Mouse (Mus musculus): ENCODE measurements at regions not wholly inside any gene's neighbourhood (a gene's known extent, or its start where the extent isn't known, plus 50 kb on each side); places are given as distances from the start of the nearest gene placed in this dataset.

- Histone ChIP-seq H3K27me3 (ENCODE audit: control insufficient read depth, insufficient read depth, insufficient read length) (no peaks in the 10 kb centered on the region), H3K36me3 (ENCODE audit: control insufficient read depth, insufficient read depth) (no peaks in the 10 kb centered on the region), H3ac (ENCODE audit: control insufficient read depth, insufficient read length, low read depth) (no peak overlapping the region), H3K79me2 (ENCODE audit: control insufficient read depth, insufficient read depth) (no peaks in the 10 kb centered on the region), H3K4me3 (ENCODE audit: insufficient read depth, poor library complexity, severe bottlenecking) (no peak overlapping the region), H3K79me3 (ENCODE audit: low read depth) (no peaks in the 10 kb centered on the region)
- no peak for TF ChIP-seq CTCF (IDR thresholded peaks at IDR 0.05; ENCODE audit: control insufficient read depth, insufficient read depth, insufficient read length)
- no peak for TF ChIP-seq MYOD1 (IDR thresholded peaks at IDR 0.05; ENCODE audit: control insufficient read depth, insufficient read length, low read depth)
- no peak for TF ChIP-seq USF1 (IDR thresholded peaks at IDR 0.05; ENCODE audit: low read depth)
- no peak for TF ChIP-seq CEBPB (IDR thresholded peaks at IDR 0.05; ENCODE audit: low read depth)
- no peak for TF ChIP-seq MYOG (IDR thresholded peaks at IDR 0.05; ENCODE audit: control insufficient read depth, extremely low read depth, insufficient read length)
- TF ChIP-seq FOSL1 (IDR thresholded peaks at IDR 0.05; ENCODE audit: insufficient read depth, low read length, poor library complexity, severe bottlenecking): no peak
- no peak for TF ChIP-seq MAX (IDR thresholded peaks at IDR 0.05)
Observed at GRCm38 (mm10) chr3:34503874-34504572, 146.2 kb upstream of the Sox2 start.

GRCm38 (mm10) chr3:34496839-34497238 lies 153.4 kb upstream of the Sox2 start:
- Histone ChIP-seq H3K36me3 (ENCODE audit: control insufficient read depth, insufficient read depth) (no peaks in the 10 kb centered on the region), H3K79me2 (ENCODE audit: control insufficient read depth, insufficient read depth) (no peaks in the 10 kb centered on the region), H3K4me3 (ENCODE audit: insufficient read depth, poor library complexity, severe bottlenecking) (no peak overlapping the region), H3K79me3 (ENCODE audit: low read depth) (no peaks in the 10 kb centered on the region), H3K27me3 (ENCODE audit: control insufficient read depth, insufficient read depth, insufficient read length) (no peaks in the 10 kb centered on the region), H3ac (ENCODE audit: control insufficient read depth, insufficient read length, low read depth) (no peak overlapping the region)
- no peak for TF ChIP-seq MAX (IDR thresholded peaks at IDR 0.05)
- no peak for TF ChIP-seq FOSL1 (IDR thresholded peaks at IDR 0.05; ENCODE audit: insufficient read depth, low read length, poor library complexity, severe bottlenecking)
- no peak for TF ChIP-seq MYOG (IDR thresholded peaks at IDR 0.05; ENCODE audit: control insufficient read depth, extremely low read depth, insufficient read length)
- no peak for TF ChIP-seq USF1 (IDR thresholded peaks at IDR 0.05; ENCODE audit: low read depth)
- TF ChIP-seq MYOD1 (IDR thresholded peaks at IDR 0.05; ENCODE audit: control insufficient read depth, insufficient read length, low read depth): no peak
- no peak for TF ChIP-seq CEBPB (IDR thresholded peaks at IDR 0.05; ENCODE audit: low read depth)
- no peak for TF ChIP-seq CTCF (IDR thresholded peaks at IDR 0.05; ENCODE audit: control insufficient read depth, insufficient read depth, insufficient read length)

GRCm38 (mm10) chr3:34495615-34496014 lies 154.6 kb upstream of the Sox2 start:
- Histone ChIP-seq H3K79me3 (ENCODE audit: low read depth) (no peaks in the 10 kb centered on the region), H3ac (ENCODE audit: control insufficient read depth, insufficient read length, low read depth) (no peak overlapping the region), H3K27me3 (ENCODE audit: control insufficient read depth, insufficient read depth, insufficient read length) (no peaks in the 10 kb centered on the region), H3K4me3 (ENCODE audit: insufficient read depth, poor library complexity, severe bottlenecking) (no peak overlapping the region), H3K36me3 (ENCODE audit: control insufficient read depth, insufficient read depth) (no peaks in the 10 kb centered on the region), H3K79me2 (ENCODE audit: control insufficient read depth, insufficient read depth) (no peaks in the 10 kb centered on the region)
- TF ChIP-seq MYOD1 (IDR thresholded peaks at IDR 0.05; ENCODE audit: control insufficient read depth, insufficient read length, low read depth) (peak; percentile 87), FOSL1 (IDR thresholded peaks at IDR 0.05; ENCODE audit: insufficient read depth, low read length, poor library complexity, severe bottlenecking) (peak; percentile 63), USF1 (IDR thresholded peaks at IDR 0.05; ENCODE audit: low read depth) (no peak), MYOG (IDR thresholded peaks at IDR 0.05; ENCODE audit: control insufficient read depth, extremely low read depth, insufficient read length) (no peak), CTCF (IDR thresholded peaks at IDR 0.05; ENCODE audit: control insufficient read depth, insufficient read depth, insufficient read length) (no peak), CEBPB (IDR thresholded peaks at IDR 0.05; ENCODE audit: low read depth) (no peak), MAX (IDR thresholded peaks at IDR 0.05) (peak; percentile 44)

- Histone ChIP-seq H3K4me3 (ENCODE audit: insufficient read depth, poor library complexity, severe bottlenecking) (no peak overlapping the region), H3ac (ENCODE audit: control insufficient read depth, insufficient read length, low read depth) (no peak overlapping the region), H3K36me3 (ENCODE audit: control insufficient read depth, insufficient read depth) (no peaks in the 10 kb centered on the region), H3K79me3 (ENCODE audit: low read depth) (no peaks in the 10 kb centered on the region), H3K27me3 (ENCODE audit: control insufficient read depth, insufficient read depth, insufficient read length) (no peaks in the 10 kb centered on the region), H3K79me2 (ENCODE audit: control insufficient read depth, insufficient read depth) (no peaks in the 10 kb centered on the region)
- TF ChIP-seq MAX (IDR thresholded peaks at IDR 0.05) (no peak), FOSL1 (IDR thresholded peaks at IDR 0.05; ENCODE audit: insufficient read depth, low read length, poor library complexity, severe bottlenecking) (no peak), MYOD1 (IDR thresholded peaks at IDR 0.05; ENCODE audit: control insufficient read depth, insufficient read length, low read depth) (no peak), MYOG (IDR thresholded peaks at IDR 0.05; ENCODE audit: control insufficient read depth, extremely low read depth, insufficient read length) (no peak), USF1 (IDR thresholded peaks at IDR 0.05; ENCODE audit: low read depth) (no peak), CTCF (IDR thresholded peaks at IDR 0.05; ENCODE audit: control insufficient read depth, insufficient read depth, insufficient read length) (no peak), CEBPB (IDR thresholded peaks at IDR 0.05; ENCODE audit: low read depth) (no peak)
Observed at GRCm38 (mm10) chr3:34493921-34494320, 156.3 kb upstream of the Sox2 start.

GRCm38 (mm10) chr3:34489008-34489407 lies 161.2 kb upstream of the Sox2 start:
- Histone ChIP-seq H3ac (ENCODE audit: control insufficient read depth, insufficient read length, low read depth) (no peak overlapping the region), H3K27me3 (ENCODE audit: control insufficient read depth, insufficient read depth, insufficient read length) (no peaks in the 10 kb centered on the region), H3K36me3 (ENCODE audit: control insufficient read depth, insufficient read depth) (no peaks in the 10 kb centered on the region), H3K79me2 (ENCODE audit: control insufficient read depth, insufficient read depth) (no peaks in the 10 kb centered on the region), H3K79me3 (ENCODE audit: low read depth) (no peaks in the 10 kb centered on the region), H3K4me3 (ENCODE audit: insufficient read depth, poor library complexity, severe bottlenecking) (no peak overlapping the region)
- TF ChIP-seq CEBPB (IDR thresholded peaks at IDR 0.05; ENCODE audit: low read depth) (no peak), MYOG (IDR thresholded peaks at IDR 0.05; ENCODE audit: control insufficient read depth, extremely low read depth, insufficient read length) (no peak), FOSL1 (IDR thresholded peaks at IDR 0.05; ENCODE audit: insufficient read depth, low read length, poor library complexity, severe bottlenecking) (no peak), MYOD1 (IDR thresholded peaks at IDR 0.05; ENCODE audit: control insufficient read depth, insufficient read length, low read depth) (no peak), MAX (IDR thresholded peaks at IDR 0.05) (no peak), USF1 (IDR thresholded peaks at IDR 0.05; ENCODE audit: low read depth) (no peak), CTCF (IDR thresholded peaks at IDR 0.05; ENCODE audit: control insufficient read depth, insufficient read depth, insufficient read length) (no peak)
